Mouse (Mus musculus) liver, postnatal 0 days (tissue): ENCODE data around the gene Nlrp10.

Experiments used
- CTCF ChIP-seq: sonication (generic); IDR thresholded peaks from 2 replicates; pipeline ENCODE4 v1.5.1; 2016; ENCODE audit warnings: antibody characterized with exemption, low read depth
- EP300 ChIP-seq: IDR thresholded peaks from 2 replicates; pipeline ENCODE4 v1.6.1; 2016; ENCODE audit warnings: antibody characterized with exemption, low read depth, mild to moderate bottlenecking

GRCm38 (mm10) chr7:108972273-108972672, 42.3 kb upstream of the Nlrp10 start:
- no peak for TF ChIP-seq CTCF
- TF ChIP-seq EP300, result no peak
